Mouse (Mus musculus) layer of hippocampus, postnatal 10 days (tissue): ENCODE measurements around the gene Rpl18. TPM values are rescaled to one million over a fixed set of nuclear protein-coding genes. Genes with fewer than 3 reads are reported as not detected.

Experiments used
- DNase-seq, 2 experiments: peaks; one replicate each; pipeline ENCODE4 v3.0.0; 2021; ENCODE audit warnings: low spot score in 2 of 2
- long read RNA-seq: library from polyadenylated mRNA; stranded (forward); transcript quantifications from one replicate; pipeline ENCODE4 v2.0.0, GENCODE M21; 2023
- total RNA-seq, 2 experiments: library from RNA; stranded (reverse); gene quantifications; 2 replicates each; pipeline ENCODE4 v1.2.3; 2021

Gene Rpl18
- 100 to 1,000 TPM; 497 to 584 TPM for total RNA-seq
- long read RNA-seq, transcript Rpl18-202 (6 exons, 1,027 nt) = minor isoform, 7 of 140 reads
- long read RNA-seq, transcript Rpl18-201 (6 exons, 679 nt) = major isoform, 112 of 140 reads
- long read RNA-seq, partial matches to known transcripts = 15 of 140 reads
- long read RNA-seq, other reads (novel, unspliced or antisense) = 2 of 140 reads

GRCm38 (mm10) chr7:45715090-45715708, at the start of gene Rpl18:
Gene Rpl18, plus strand, starts transcription at chr7:45715457.
- DNase-seq = peak; percentile 97 to 98

GRCm38 (mm10) chr7:45666161-45666560, 49.1 kb upstream of the Rpl18 start, which contains the start of gene Fut2:
Gene Fut2, minus strand, starts transcription at chr7:45666394.
- DNase-seq = no peak

- peak in 1 of 2 experiments; percentile 51 for DNase-seq
Observed at GRCm38 (mm10) chr7:45667761-45668160, 47.5 kb upstream of the Rpl18 start.

GRCm38 (mm10) chr7:45668921-45669320, 46.3 kb upstream of the Rpl18 start:
- no peak for DNase-seq

- no peak for DNase-seq
Observed at GRCm38 (mm10) chr7:45677627-45678295, 37.5 kb upstream of the Rpl18 start.

- no peak for DNase-seq
Observed at GRCm38 (mm10) chr7:45678513-45678912, 36.7 kb upstream of the Rpl18 start.

- no peak for DNase-seq
Observed at GRCm38 (mm10) chr7:45679966-45680621, 35.2 kb upstream of the Rpl18 start.

- DNase-seq = no peak
Observed at GRCm38 (mm10) chr7:45681046-45681736, 34.1 kb upstream of the Rpl18 start.

GRCm38 (mm10) chr7:45682144-45683126, 32.8 kb upstream of the Rpl18 start:
- peak; percentile 92 to 93 for DNase-seq

- DNase-seq = no peak
Observed at GRCm38 (mm10) chr7:45683396-45684050, 31.7 kb upstream of the Rpl18 start, which contains the start of gene Ntn5. Gene Ntn5, plus strand, starts transcription at chr7:45684022.

GRCm38 (mm10) chr7:45685811-45686210, 29.4 kb upstream of the Rpl18 start:
- DNase-seq = no peak

- no peak for DNase-seq
Observed at GRCm38 (mm10) chr7:45686841-45687240, 28.4 kb upstream of the Rpl18 start.

GRCm38 (mm10) chr7:45689099-45689498, 26.2 kb upstream of the Rpl18 start:
- no peak for DNase-seq

- no peak for DNase-seq
Observed at GRCm38 (mm10) chr7:45689800-45690199, 25.5 kb upstream of the Rpl18 start.

GRCm38 (mm10) chr7:45692364-45692763, 22.9 kb upstream of the Rpl18 start:
- no peak for DNase-seq

GRCm38 (mm10) chr7:45693921-45694591, 21.2 kb upstream of the Rpl18 start, which contains the start of gene Sec1:
Gene Sec1, minus strand, starts transcription at chr7:45694402.
- DNase-seq = no peak

GRCm38 (mm10) chr7:45695098-45695497, 20.2 kb upstream of the Rpl18 start:
- DNase-seq = no peak

- no peak for DNase-seq
Observed at GRCm38 (mm10) chr7:45697894-45698293, 17.4 kb upstream of the Rpl18 start.
